Mouse (Mus musculus) frontal cortex, adult 2 months (tissue): Measurements from ENCODE around the gene Gm36028. TPM values are rescaled to one million over a fixed set of nuclear protein-coding genes. Genes with fewer than 3 reads are reported as not detected.

Source experiments
- DNase-seq, 2 experiments: peaks; one replicate each; pipeline ENCODE4 v3.0.0; 2022; ENCODE audit warnings: low spot score in 1 of 2; ENCODE audit errors: extremely low spot score in 1 of 2
- polyA plus RNA-seq: library from polyadenylated mRNA; depleted of rRNA; stranded (reverse); fragments of >200 nt; gene quantifications from 2 replicates; pipeline ENCODE4 v1.2.3, GENCODE M21; 2012; rRNA removed

The Gm36028 gene
- polyA plus RNA-seq: 0.36 and 0.38 TPM in 2 replicates

DNA sequence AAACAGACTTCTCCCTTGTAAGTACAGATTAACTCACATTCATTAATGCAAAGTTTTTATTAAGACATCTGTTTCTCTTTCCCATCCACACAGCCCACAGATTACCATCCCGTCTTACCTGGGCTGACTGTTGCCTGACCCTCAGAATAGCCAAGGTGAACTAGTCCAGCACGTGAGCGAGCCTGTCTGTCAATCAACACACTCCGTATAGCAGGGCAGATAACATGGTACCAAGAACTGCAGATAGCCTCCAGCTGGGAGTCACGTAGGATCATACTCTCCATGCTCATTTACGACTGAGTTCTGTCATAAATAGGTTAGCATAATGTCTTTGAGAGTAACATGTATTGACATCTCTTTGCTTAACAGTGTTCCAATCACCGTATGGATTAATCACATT, at the start of gene Gm36028:
TSS of gene Gm36028 (minus strand) at position 118 of the 400 bp plus-strand sequence.
- DNase-seq: no peak

DNA sequence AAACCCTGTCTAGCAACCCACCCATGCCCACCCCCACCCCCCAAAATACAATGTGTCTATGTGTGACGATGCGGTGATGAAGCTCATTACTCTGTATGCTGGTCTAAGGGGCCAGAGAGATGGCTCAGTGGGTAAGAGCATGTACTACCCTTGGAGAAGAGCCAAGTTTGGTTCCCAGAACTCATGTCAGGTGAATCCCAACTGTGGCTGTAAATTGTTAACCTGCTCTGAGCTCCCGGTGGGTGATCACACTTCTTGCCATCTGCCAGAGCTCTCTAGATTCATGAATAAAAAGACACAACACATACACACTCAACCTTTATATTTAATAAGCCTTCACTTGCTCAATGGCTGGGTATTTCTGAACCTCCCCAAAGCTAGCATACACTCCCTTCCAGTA, 45.5 kb upstream of the Gm36028 start:
- DNase-seq: no peak

DNA sequence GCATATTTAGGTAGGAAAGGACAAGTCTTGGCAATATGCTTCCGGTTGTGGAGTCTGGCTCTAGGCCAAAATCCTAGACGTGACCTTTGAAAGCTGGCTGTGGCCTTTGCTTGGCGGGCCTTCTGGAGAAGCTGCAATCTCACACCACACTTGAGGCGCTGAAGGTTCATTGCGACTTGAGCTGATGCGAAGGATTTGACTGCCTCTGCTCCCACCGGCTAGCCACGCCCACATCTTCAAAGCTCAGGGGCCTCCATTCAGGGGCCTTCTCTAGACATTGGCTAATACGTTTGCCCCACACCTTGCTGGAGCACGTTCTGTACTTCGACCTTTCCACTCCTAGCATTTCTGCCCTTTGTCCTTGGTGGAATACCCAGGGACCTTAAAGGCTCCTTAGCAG, 40.4 kb upstream of the Gm36028 start:
- DNase-seq: no peak

DNA sequence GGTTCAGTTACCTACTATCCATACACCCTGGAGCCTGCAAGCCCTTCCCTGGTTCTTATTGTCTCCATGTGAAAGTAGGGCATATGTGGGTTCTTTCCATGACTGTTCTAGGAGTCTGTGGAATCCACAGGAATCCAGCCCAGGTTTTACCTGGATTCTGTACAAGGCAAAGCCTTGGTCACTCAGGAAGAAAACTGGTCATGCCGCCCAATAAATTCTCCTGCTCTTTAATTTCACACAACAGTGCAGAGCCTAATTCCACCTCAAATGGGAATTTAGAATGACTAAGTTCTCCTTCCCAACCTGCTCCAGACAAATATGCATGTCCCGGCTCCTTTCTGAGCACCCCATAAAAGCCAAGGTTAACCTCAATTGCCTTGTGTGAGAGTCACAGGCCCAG, 38.4 kb upstream of the Gm36028 start:
- no peak for DNase-seq

DNA sequence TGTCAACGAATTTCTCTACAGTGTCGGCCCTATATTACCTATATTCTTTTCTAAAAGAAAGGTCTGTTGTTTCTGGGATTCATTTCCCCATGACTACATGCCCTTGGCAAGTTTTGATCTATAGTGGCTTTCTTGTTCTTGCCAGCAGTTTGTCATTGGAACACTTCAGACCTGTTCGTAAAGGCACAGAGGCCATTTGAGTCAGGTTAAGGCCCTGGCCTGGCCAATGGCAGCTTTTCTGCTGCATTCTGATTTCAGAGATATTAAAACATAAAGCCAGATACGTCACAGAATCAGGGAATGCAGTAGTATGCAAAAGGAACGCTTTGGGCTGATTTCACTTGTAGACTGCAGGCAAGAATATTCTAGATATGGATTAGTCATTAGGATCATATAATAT, 37.8 kb upstream of the Gm36028 start:
- no peak for DNase-seq

DNA sequence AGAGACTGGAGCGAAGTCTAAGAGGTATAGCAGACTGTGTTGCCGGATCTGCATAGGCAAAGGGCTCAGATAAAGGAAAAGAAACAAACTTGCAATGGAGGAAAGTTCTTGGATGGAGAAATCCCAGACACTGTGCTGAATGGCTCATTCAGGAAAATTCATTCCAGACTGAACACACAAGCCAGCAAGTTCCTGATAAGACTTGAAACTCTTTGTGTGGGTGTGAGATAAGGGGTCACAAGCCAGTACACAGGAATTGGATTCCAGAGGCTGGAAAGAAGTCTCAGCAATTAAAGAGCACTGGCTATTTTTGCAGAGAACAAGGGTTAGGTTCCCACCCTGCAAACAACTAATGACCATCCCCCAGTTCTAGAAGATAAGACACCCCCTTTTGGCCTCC, 33.0 kb upstream of the Gm36028 start:
- DNase-seq: no peak

DNA sequence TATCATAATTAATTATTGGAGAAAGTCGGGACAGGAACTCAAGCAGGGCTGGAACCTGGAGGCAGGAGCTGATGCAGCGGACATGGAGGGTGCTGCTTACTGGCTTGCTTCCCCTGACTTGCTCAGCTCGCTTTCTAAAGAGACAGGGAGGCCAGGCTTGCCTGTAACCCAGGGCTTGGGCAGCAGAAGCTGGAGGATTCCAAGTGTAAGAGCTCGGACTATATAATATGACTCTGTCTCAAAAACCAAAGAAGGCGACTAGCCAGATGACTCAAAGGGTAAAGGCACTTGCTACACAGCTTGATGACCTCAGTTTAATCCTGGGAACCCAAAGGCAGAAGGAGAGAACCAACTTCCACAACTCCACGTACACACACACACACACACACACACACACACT, 32.4 kb upstream of the Gm36028 start:
- no peak for DNase-seq

DNA sequence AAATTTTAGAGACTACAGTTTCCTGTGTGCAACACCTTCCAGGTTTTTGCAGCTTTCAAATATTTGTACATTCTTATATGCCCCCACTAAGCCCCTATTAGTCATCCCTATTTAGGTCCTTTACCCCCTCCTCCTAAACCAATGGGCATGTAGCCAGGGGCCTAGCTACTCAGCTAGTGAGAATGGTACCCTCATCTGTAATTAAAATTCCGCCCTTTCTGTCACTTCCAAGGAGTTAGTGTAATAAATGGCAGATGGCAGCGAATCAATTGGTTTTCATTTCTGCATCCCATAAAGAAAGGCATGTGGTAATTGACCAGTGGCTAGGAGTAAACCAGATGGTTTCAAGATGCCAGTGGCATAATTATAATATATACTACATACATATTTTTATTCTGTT, 31.7 kb upstream of the Gm36028 start:
- no peak for DNase-seq

DNA sequence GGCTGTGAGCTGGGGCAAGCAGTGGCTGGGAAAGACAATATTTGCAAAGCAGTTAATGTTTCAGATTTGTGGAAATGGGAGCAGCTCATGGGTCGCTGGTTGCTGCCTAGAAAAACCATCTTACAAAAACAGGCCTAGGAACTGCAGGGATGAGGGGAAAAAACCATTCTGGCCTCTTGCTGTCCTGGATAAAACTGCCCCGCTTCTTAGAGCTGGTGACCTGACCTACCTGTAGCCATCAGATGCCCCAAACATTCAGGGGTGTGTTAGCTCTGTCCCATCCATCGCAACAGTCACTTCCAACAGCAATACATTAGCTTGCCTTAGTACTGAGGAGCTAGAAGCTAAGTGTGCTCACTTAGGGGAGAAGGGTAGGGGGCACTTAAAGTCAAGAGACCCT, 28.0 kb upstream of the Gm36028 start:
- no peak for DNase-seq

DNA sequence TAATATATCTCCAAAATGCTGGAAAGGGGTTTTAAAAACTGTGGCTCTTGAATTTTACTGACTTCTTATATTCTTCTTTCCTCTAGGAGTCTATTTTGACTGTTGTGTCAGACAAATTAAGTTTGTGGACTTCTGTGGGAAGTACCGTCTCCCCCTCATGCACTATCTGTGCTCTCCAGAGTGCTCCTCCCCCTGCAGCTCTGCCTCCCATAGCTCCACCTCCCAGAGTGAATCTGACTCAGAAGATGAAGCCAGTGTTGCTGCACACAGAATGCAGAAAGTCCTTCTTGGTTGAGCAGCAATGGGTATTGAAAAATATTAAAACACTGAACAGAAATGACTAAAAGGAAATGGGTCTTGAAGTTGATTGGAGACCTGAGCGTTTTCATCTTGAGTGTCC, 20.2 kb upstream of the Gm36028 start:
- peak in 1 of 2 experiments; percentile 32 for DNase-seq

DNA sequence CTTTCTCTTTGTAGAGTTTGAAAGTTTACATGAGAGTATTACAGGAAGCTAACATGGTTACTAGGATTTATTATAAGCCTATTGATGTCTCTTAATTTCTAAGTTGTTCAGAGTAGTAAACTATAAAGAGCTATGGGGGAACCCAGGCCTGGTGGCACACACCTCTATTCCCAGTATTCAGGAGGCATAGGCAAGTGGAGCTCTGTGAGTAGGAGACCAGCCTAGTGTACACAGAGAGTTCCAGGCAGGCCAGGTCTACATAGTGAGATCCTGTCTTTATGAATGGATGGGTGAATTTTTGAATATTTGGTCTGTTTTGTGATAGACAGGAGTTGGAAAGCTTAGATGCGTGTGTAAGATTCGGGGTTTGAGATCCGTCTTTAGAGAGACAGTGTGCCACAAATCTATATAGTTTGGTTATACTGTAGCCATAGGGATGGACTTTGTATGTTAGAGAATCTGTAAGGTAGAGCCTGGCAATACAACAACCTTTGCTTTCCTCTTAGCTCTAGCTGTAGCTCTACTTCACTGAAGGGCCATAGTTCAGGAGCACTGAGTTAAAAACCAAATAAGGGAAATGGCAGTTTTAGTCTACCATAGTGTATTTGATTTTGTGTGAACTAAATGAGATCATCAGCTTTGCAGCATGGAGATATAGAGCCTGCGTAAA, 18.9 kb upstream of the Gm36028 start:
- no peak for DNase-seq

DNA sequence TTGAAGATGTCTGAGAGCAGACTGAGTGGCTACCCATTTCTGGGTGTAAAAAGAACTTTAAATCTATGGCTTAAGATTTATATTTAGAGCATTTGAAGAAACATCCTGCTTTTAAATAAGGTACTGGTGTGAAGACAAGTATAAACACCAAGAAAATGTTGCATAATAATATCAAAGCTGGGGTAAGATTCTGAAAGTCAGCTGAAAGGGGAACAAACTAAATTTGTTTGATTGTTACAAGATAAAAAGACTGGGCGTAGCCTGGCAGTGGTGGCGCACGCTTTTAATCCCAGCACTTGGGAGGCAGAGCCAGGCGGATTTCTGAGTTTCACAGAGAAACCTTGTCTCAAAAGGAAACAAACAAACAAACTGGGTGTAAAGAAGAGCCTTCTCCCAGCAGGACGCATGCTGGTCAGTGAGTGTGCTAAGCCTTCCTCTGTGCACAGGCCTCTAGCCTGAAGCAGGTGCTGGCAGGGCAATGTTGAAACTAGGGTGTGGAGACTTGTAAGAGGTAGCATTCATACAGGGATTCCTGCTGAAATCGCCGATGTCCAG, 18.1 kb upstream of the Gm36028 start:
- no peak for DNase-seq

DNA sequence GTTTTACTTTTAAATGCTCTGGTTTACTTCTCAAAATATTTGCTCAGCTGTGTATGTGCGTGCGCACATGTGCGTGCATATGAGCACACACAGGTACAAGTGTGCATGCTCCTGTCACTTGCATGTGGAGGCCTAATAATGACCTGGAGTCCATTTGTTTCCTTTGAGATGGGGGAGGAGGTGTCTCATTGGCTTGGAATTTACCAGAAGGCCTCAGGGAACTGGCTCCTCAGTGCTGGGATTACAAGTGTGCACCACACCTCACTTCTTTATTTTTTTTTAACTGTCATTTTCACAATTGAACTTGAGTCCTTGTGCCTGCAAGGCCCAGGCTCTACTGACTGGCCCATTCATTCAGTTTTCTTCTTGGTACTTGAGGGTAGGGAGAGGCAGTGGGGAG, 16.5 kb upstream of the Gm36028 start:
- DNase-seq: no peak

DNA sequence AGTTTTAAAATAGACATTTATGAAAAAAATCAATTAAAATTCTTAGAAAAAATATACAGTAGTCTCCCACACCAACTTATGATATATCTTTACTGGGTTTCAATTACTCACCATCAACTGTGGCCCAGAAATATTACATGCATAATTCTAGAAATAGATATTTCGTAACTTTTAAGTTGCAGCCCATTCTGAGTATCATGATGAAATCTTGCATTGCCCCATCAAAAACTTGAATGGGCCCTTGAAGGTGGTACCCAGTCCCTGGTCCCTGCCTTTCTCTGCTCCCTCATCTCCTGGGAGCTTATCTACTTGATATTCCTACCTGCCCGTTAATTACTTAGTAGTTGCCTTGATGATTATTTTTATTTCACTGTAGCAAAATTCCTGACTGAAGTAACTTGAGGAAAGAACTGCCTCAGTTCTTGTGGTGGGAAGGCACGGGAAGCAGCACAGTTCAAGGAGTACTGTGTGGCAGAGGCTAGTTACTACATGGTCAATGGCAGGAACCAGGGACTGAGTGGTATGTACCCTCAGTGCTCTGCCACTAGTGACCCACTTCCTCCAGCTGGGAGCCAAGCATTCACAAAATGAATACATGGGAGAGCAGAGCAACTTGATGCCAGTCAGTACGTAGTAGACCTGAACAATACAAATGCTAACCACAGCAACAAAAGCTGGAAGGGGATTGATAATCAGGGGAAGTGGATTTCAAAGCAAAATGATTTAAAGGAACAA, 13.7 kb upstream of the Gm36028 start:
- no peak for DNase-seq

DNA sequence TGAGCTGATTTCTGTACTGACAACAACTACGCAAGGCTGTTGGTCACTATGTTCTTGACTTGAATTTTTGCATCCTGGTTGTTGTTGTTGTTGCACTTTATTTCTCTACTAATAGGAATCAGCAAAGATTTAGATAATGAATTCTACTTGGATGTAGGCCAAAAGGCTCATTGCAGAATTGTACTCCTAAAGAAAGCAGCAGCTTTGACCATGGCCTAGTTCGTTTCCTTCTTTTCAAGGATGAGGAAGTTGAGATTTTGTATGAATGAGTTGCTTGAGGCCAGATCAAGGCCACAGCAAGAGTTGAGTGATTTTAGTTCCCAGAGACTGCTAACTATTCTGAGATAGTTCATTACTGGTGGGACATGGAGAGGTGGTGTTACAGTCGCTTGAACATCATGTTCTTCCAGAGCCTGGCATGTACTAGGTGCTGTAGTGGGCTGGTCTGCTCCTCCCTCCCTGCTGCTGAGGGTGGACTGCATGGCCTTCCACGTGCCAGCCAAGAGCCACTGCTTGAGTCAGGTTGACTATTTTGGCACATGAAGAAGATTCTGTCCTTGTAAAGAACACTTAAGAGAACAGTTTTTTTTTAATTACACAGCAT, 10.3 kb upstream of the Gm36028 start:
- DNase-seq: peak; percentile 28 to 39

DNA sequence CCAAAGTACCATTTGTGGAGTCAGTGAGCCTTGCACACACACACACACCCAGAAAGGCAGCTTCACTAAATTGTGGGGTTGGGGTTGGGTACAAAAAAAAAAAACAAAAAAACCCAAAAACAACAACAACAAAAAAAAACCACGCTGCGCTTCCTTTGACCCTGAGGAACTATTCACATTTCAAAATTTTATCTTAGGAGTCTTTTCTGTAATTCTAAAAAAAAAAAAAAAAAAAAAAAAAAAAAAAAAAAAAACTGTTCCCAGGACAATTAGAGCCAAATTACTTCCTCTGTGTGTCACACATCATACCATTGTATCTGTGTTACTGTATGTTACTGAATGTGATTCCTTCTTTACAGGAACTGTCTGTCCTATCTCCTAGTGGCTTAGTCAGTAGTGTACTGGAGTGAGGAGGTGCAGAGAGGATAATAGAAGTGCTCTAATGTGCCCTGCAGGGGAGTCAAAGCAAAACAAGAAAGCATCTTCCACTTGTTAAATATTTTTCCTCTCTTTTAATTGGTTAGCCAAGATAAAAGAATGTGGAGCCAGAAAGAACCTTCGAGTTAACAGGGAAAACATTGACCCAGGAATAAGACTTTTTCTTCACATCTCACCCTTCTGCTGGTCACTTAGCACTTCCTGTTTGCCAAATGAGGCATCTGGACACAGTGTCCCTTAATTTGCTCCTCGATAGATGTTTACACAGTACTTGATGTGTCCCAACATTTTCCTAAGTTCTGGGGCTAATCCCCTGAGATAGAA, 8.7 kb upstream of the Gm36028 start:
- DNase-seq: no peak

DNA sequence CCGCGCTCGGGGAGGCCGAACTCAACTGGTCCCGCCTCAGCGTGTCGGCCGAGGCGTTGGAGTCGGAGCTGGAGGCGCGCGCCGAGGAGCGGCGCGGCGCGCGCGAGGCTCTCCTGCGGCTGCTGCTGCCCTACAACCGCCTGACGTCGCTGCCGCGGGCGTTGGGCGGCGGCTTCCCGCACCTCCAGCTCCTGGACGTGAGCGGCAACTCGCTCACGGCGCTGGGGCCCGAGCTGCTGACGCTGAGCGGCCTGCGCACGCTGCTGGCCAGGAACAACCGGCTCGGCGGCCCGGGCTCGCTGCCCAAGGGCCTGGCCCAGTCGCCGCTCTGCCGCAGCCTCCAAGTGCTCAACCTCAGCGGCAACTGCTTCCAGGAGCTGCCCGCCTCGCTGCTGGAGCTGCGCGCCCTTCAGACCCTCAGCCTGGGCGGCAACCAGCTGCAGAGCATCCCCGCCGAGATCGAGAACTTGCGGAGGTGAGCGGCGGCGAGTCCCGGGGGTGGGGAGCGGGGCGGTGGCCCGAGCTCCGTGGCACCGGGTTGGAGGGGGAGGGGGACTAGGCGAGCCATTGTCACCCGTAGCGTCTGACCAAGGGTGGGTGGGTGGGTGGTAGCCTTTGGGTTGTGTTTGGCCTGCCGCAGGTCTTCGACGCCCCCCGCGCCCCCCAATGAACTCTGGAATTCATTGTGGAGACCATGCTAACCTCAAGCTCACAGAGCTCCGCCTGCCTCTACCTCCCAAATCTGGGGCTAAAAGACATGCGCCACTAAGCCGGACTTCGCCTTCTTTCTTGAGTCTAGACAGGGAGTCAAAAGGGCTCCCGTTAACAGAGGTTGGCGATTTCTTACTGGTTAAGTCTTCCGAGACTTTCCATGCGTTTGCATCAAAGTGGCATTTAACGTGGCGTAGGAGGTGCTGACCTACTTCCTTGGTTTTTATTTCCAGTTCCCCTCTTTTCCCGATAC, 7.8 kb upstream of the Gm36028 start:
- DNase-seq: peak; percentile 46 to 49

DNA sequence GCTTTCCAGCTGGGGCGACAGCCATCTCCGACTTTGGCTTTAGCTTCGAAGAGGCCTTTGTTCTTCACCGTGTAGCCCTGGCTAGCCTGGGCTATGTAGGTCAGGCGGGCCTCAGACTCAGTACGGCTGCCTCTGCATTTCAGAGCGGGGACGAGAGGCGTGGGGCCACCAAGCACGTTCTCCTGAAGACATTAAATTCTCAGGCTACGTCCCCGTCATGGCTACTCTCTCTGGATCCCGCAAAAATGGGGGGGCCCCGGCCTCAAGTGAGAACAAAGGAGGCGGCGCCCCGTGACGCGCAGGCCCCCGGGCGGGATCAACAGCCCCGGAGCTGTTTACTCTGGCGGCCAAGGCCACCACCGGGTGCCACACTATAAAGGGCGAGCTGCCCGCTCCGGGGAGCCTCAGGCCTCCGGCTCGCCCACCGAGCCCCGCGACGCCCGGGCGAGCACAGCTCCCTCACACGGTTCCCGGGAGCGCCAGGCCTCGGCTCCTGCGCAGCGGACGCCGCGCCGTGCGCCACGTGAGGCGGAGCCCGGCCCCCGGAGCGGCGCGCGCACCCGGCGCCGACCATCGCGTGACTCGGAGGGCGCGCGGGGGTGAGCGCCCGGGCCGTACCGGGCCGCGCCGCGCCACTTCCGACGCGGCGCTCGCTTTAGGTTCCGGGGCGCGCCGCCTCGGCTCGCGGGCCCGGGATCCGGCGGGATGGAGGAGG, 7.0 kb upstream of the Gm36028 start, which contains the start of gene Lrrc58:
TSS of gene Lrrc58 (plus strand) at position 599 of the 715 bp plus-strand sequence.
- DNase-seq: peak; percentile 55 to 85

DNA sequence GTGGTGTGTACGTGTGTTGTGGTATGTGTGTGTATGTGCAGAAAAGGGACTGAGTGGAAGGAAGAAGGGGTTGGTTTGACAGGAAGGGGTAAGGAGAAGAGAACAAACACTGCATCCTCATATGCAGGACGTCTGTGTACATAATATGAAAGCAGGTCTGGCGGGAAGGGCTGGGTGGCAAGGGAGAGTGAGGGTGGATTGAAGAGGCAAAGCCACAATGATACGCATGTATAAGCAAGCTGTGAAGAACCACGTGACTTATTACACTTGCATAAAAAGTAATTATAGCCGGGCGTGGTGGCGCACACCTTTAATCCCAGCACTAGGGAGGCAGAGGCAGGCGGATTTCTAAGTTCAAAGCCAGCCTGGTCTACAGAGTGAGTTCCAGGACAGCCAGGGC, 4.9 kb upstream of the Gm36028 start:
- DNase-seq: no peak
